Mouse (Mus musculus): Measurements from ENCODE around the gene Cpm. TPM values are rescaled to one million over a fixed set of nuclear protein-coding genes. Genes with fewer than 3 reads are reported as not detected.

The Cpm gene
- polyA plus RNA-seq, 1 experiment from 2014 or later: 6.3 TPM

DNA sequence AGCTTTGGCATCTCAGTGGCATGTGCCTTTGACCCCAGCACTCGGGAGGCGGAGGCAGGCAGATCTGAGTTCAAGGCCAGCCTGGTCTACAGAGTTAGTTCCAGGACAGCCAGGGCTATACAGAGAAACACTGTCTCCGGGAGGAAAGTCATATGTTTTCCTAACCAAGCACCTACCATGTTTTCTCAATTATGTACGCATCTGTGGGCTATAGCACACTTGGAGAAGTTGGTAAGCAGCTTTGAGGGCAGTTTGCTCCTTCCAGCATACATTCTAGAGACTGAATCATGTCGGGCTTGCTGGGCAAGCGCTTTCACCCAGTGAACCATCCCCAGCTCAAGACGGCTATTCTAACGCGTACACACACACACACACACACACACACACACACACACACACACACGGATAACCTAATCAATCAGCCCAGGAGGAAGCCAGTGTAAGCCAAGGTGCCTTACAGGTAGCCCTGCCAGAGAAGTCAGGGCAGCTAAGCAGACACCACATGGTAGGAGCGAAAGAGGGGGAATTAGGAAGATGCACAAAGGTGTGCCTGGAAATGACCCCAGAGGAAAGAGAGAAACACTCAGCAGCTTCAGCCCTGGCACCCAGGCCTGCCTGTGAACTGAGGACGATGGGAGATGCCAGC is 51.7 kb downstream of the Cpm start:
- H3K9ac ChIP-seq (ENCODE audit: low read depth, low read length): no peak overlapping the region
- no peaks in the 10 kb centered on the region for H3K9me3 ChIP-seq (ENCODE audit: control insufficient read depth, low read length)
- H3K27ac ChIP-seq (ENCODE audit: low read depth, low read length): no peak overlapping the region
- H3K4me2 ChIP-seq (replicated peaks; ENCODE audit: low read depth, low read length): no peak overlapping the region
- no peak overlapping the region for H3K4me3 ChIP-seq (ENCODE audit: low read depth, low read length)
- no peak for ATAC-seq (ENCODE audit: low FRiP score)
- WGBS: 87% methylated on average over 12 of the region's 12 CpGs
- H3K27me3 ChIP-seq (ENCODE audit: control insufficient read depth, insufficient read depth, low read length): no peaks in the 10 kb centered on the region
- no peak for DNase-seq (ENCODE audit: low spot score)
- H3K36me3 ChIP-seq (ENCODE audit: control insufficient read depth, insufficient read depth, low read length): no peaks in the 10 kb centered on the region
- H3K4me1 ChIP-seq (replicated peaks; ENCODE audit: control insufficient read depth, insufficient read depth, low read length): no peaks in the 10 kb centered on the region

DNA sequence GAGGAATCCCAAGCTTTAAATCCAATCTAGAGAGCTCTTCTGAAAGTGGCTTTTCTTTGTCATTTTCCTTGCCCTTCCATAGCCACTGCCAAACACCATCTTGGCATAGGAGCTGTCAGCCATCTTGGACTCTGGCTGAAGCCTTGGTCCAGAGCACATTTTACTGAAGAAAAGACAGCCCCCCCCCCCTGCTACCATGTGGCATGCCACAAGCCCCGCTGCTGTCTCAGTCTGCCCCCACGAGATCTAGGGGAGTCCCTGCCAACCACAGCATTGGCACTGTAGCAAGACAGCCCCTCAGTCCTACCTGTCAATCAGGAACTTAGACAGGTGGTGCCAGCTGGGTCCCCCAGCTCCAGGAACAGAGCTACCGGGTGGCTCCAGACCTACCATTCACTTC is 52.2 kb downstream of the Cpm start:
- H3K9me3 ChIP-seq (ENCODE audit: control insufficient read depth, low read length): no peaks in the 10 kb centered on the region
- H3K9ac ChIP-seq (ENCODE audit: low read depth, low read length): no peak overlapping the region
- ATAC-seq (ENCODE audit: low FRiP score) (no peak), DNase-seq (ENCODE audit: low spot score) (no peak)
- no peaks in the 10 kb centered on the region for H3K27me3 ChIP-seq (ENCODE audit: control insufficient read depth, insufficient read depth, low read length)
- no peak overlapping the region for H3K27ac ChIP-seq (ENCODE audit: low read depth, low read length)
- no peaks in the 10 kb centered on the region for H3K36me3 ChIP-seq (ENCODE audit: control insufficient read depth, insufficient read depth, low read length)
- no peak overlapping the region for H3K4me2 ChIP-seq (replicated peaks; ENCODE audit: low read depth, low read length)
- 92% methylated on average over 3 of the region's 3 CpGs for WGBS
- H3K4me1 ChIP-seq (replicated peaks; ENCODE audit: control insufficient read depth, insufficient read depth, low read length): no peaks in the 10 kb centered on the region
- H3K4me3 ChIP-seq (ENCODE audit: low read depth, low read length): no peak overlapping the region

DNA sequence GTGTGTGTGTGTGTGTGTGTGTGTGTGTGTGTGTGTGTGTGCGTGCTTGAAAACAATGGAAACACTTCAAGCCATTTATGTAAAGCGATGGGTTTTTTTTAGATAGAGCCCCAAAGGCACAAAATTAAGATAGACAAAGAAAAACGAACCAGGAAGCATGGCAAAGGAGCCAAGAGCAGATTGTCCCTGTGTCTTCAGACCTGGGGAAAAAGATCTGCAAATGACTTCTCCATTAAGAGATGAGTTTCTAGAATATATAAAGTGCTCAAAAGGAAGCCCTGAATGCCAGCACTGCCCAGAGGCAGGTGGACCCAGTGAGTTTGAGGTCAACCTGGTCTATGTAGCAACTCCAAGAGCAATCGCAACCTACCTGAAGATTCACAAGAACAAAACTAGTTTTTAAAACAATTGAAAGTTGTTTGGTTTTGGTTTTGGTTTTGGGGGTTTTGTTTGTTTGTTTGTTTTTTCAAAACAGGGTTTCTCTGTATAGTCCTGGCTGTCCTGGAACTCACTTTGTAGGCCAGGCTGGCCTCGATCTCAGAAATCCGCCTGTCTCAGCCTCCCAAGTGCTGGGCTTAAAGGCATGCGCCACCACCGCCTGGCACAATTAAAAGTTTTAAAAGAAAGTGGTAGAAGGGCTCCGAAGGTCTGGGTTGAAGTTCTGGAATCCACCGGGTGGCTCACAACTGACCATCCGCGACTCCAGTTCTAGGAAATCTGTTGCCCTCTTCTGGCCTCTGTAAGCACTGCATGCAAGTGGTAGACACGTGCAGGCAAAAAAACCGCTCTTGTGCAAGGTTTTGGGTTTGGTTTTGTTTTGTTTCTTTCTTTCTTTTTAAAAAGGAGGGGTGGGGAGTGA is 52.9 kb downstream of the Cpm start:
- H3K9me3 ChIP-seq (ENCODE audit: control insufficient read depth, low read length): no peaks in the 10 kb centered on the region
- no peaks in the 10 kb centered on the region for H3K27me3 ChIP-seq (ENCODE audit: control insufficient read depth, insufficient read depth, low read length)
- H3K27ac ChIP-seq (ENCODE audit: low read depth, low read length): no peak overlapping the region
- WGBS: 62% methylated on average over 14 of the region's 14 CpGs
- no peaks in the 10 kb centered on the region for H3K4me1 ChIP-seq (replicated peaks; ENCODE audit: control insufficient read depth, insufficient read depth, low read length)
- no peak overlapping the region for H3K4me3 ChIP-seq (ENCODE audit: low read depth, low read length)
- no peak overlapping the region for H3K9ac ChIP-seq (ENCODE audit: low read depth, low read length)
- H3K36me3 ChIP-seq (ENCODE audit: control insufficient read depth, insufficient read depth, low read length): no peaks in the 10 kb centered on the region
- no peak overlapping the region for H3K4me2 ChIP-seq (replicated peaks; ENCODE audit: low read depth, low read length)
- ATAC-seq (ENCODE audit: low FRiP score): no peak
- peak; percentile 56 for DNase-seq (ENCODE audit: low spot score)

DNA sequence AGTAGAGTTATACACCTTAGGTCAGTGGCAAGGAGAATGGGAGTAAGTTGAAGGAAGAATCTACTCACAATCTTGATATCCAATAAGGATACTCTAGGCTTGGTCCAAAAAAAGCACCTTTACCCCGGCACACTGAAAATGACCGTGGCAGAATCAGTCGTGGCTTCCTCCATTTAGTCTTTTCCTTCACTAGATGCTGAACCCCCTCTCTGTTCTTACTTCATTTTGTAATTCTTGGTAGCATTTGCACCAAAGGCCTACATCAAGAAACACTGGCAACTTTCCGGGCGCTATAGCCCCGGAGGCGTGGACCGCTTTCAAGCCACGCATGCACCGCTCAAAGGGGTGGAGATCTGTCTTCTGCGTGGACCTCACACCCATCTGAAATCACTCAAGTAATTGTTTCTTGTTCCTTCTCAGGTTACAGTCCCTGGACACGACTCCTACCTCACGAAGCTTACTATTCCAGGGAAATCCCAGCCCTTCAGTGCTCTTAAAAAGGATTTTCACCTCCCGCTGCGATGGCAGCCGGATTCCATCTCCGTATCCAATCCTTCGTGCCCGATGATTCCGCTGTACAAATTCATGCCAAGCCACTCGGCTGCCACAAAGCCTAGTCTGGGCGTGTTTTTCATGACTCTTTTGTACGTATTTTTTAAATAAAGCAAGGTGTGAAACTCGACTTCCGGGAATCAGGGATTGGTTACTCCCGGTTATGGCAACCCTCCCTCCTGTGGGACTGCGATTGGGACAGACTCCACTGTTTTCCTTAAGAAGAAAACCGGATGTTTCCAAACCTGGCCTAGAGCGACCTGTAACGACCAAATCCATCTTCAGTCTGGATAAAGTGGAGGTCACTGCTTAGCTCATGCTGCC is 53.8 kb downstream of the Cpm start:
- Histone ChIP-seq H3K27ac (ENCODE audit: low read depth, low read length) (no peak overlapping the region), H3K36me3 (ENCODE audit: control insufficient read depth, insufficient read depth, low read length) (no peaks in the 10 kb centered on the region), H3K4me2 (replicated peaks; ENCODE audit: low read depth, low read length) (no peak overlapping the region), H3K27me3 (ENCODE audit: control insufficient read depth, insufficient read depth, low read length) (no peaks in the 10 kb centered on the region), H3K9ac (ENCODE audit: low read depth, low read length) (no peak overlapping the region), H3K4me1 (replicated peaks; ENCODE audit: control insufficient read depth, insufficient read depth, low read length) (no peaks in the 10 kb centered on the region), H3K4me3 (ENCODE audit: low read depth, low read length) (no peak overlapping the region), H3K9me3 (ENCODE audit: control insufficient read depth, low read length) (no peaks in the 10 kb centered on the region)
- 81% methylated on average over 30 of the region's 30 CpGs for WGBS
- DNase-seq (ENCODE audit: low spot score): no peak
- no peak for ATAC-seq (ENCODE audit: low FRiP score)

DNA sequence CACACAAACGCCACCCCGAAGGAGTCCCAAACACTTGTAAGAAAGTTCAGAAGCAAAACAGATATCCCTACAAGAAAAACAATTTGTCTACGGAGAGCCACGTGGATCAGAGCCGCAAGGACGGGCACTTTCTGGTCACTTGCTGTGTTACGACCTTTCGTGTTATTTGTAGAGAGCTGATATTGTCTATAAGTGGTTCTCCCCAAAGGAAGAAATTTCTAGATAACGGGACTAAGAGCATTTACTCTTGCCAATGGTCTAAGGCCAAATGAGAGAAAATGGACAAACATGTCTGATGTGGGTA is 54.4 kb downstream of the Cpm start:
- DNase-seq (ENCODE audit: low spot score) (no peak), ATAC-seq (ENCODE audit: low FRiP score) (no peak)
- Histone ChIP-seq H3K27me3 (ENCODE audit: control insufficient read depth, insufficient read depth, low read length) (no peaks in the 10 kb centered on the region), H3K4me2 (replicated peaks; ENCODE audit: low read depth, low read length) (no peak overlapping the region), H3K4me3 (ENCODE audit: low read depth, low read length) (no peak overlapping the region), H3K9me3 (ENCODE audit: control insufficient read depth, low read length) (no peaks in the 10 kb centered on the region), H3K36me3 (ENCODE audit: control insufficient read depth, insufficient read depth, low read length) (no peaks in the 10 kb centered on the region), H3K9ac (ENCODE audit: low read depth, low read length) (no peak overlapping the region), H3K4me1 (replicated peaks; ENCODE audit: control insufficient read depth, insufficient read depth, low read length) (no peaks in the 10 kb centered on the region), H3K27ac (ENCODE audit: low read depth, low read length) (no peak overlapping the region)
- 92% methylated on average over 9 of the region's 9 CpGs for WGBS

DNA sequence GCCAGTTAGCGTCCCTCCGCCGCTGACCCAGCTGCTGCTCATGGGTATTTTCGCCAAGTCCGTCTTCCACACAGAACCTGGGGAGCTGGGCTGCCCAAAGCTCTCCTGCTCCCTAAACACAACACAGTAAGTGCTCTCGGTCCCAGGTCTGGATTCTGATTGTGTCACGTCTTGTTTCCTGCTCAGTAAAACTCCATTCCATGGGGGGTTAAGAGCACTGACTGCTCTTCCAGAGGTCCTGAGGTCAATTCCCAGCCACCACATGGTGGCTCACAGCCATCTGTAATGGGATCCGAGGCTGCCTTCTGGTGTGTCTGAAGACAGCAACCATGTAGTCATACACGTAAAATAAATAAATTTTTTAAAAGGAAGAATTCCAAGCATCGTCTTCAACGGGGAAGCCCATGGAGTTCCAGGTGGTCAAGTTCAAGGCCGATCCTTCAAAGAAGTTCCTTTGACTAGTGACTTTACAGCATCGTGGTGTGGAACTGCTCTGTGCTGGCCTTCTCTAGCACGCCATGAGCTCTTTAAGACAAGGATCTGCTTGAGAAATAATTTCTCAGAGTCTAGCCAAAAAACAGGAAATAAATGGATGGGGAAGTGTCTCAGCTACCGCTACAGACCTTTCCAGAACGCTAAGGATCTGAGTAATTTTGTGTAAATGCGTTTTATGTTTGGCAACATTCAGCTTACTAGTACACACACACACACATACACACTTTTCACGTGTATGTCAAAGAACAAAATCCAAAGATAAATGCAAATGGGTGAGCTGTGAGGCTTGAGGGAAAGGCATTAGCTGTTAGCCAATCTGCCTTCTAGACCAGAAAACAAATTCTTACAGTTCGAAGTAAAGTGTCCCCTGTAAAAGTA is 55.2 kb downstream of the Cpm start:
- ATAC-seq (ENCODE audit: low FRiP score) (no peak), DNase-seq (ENCODE audit: low spot score) (no peak)
- Histone ChIP-seq H3K27me3 (ENCODE audit: control insufficient read depth, insufficient read depth, low read length) (no peaks in the 10 kb centered on the region), H3K9me3 (ENCODE audit: control insufficient read depth, low read length) (no peaks in the 10 kb centered on the region), H3K4me1 (replicated peaks; ENCODE audit: control insufficient read depth, insufficient read depth, low read length) (no peaks in the 10 kb centered on the region), H3K9ac (ENCODE audit: low read depth, low read length) (no peak overlapping the region), H3K4me3 (ENCODE audit: low read depth, low read length) (no peak overlapping the region), H3K4me2 (replicated peaks; ENCODE audit: low read depth, low read length) (no peak overlapping the region), H3K27ac (ENCODE audit: low read depth, low read length) (no peak overlapping the region), H3K36me3 (ENCODE audit: control insufficient read depth, insufficient read depth, low read length) (0 out of 2 replicates have a peak, but pooled peaks cover 2% of the 10 kb centered on the region)
- WGBS: 89% methylated on average over 19 of the region's 19 CpGs

DNA sequence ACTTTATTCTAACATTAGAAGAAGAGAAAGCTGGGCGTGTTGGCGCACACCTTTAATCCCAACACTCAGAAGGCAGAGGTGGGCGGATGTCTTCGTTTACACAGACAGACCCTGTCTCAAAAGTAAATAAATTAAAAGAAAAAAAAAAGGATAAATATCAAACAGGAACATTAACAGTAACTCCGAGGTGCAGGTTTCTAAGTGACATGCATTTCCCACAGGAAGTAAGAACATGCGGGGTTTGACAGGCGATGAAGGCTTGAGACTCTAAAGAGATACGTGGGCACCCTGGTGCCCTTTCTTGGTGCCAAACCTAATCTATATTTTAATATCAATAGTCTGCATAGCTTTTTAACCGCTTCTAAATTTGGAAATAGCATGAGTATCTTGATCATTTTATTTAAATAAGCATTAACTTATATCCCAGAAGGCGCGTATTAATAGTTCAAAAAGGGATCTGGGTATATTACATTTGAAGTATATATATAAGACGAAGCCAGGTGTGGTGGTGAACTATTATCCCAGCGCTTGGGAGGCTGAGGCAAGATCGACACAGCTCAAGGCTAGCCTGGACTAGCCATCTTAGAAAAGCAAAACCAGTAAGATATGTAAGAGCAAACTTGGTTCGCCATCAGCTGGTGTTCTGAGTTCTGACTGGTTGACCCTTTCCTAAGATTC is 56.0 kb downstream of the Cpm start:
- H3K9ac ChIP-seq (ENCODE audit: low read depth, low read length): no peak overlapping the region
- no peak overlapping the region for H3K27ac ChIP-seq (ENCODE audit: low read depth, low read length)
- no peak overlapping the region for H3K4me3 ChIP-seq (ENCODE audit: low read depth, low read length)
- DNase-seq (ENCODE audit: low spot score): no peak
- H3K4me1 ChIP-seq (replicated peaks; ENCODE audit: control insufficient read depth, insufficient read depth, low read length): no peaks in the 10 kb centered on the region
- H3K4me2 ChIP-seq (replicated peaks; ENCODE audit: low read depth, low read length): no peak overlapping the region
- H3K36me3 ChIP-seq (ENCODE audit: control insufficient read depth, insufficient read depth, low read length): peaks cover 6% of the 10 kb centered on the region; the same call in 1 of the 2 replicates
- H3K27me3 ChIP-seq (ENCODE audit: control insufficient read depth, insufficient read depth, low read length): no peaks in the 10 kb centered on the region
- WGBS: 93% methylated on average over 15 of the region's 15 CpGs
- no peaks in the 10 kb centered on the region for H3K9me3 ChIP-seq (ENCODE audit: control insufficient read depth, low read length)
- no peak for ATAC-seq (ENCODE audit: low FRiP score)

Measured in hindbrain, embryonic 11.5 days (tissue).